Mouse (Mus musculus): ENCODE data around the gene Malsu1. TPM values are rescaled to one million over a fixed set of nuclear protein-coding genes. Genes with fewer than 3 reads are reported as not detected.

Gene Malsu1
- 74.9 and 82.9 TPM in 2 replicates for polyA plus RNA-seq (2014; fragmentation: Nextera tagmentation; extraction: Ambion mirVana)

GRCm38 (mm10) chr6:49073304-49074116 is at the start of gene Malsu1:
Malsu1 (plus strand) TSS chr6:49073795.
- H3K4me2 ChIP-seq (ENCODE audit: low read length): peak within 1 kb of the TSS; percentile 78
- no peaks in the 10 kb centered on the region; the same call in 1 of the 2 replicates for H3K4me1 ChIP-seq (replicated peaks; ENCODE audit: control insufficient read depth, insufficient read depth, low read length)
- peak within 1 kb of the TSS; percentile 66 for H3K27ac ChIP-seq (ENCODE audit: low read depth)
- peak; percentile 98 for DNase-seq (ENCODE audit: low spot score)
- under 1% methylated on average over 49 of the region's 49 CpGs for WGBS
- 0 out of 2 replicates have a peak, but pooled peaks cover 6% of the 10 kb centered on the region for H3K36me3 ChIP-seq (ENCODE audit: control insufficient read depth, insufficient read depth, low read length)
- H3K9me3 ChIP-seq (ENCODE audit: control insufficient read depth, low read length): no peaks in the 10 kb centered on the region
- H3K27me3 ChIP-seq (replicated peaks; ENCODE audit: control insufficient read depth, insufficient read depth, low read length): no peaks in the 10 kb centered on the region
- ATAC-seq (replicated peaks; ENCODE audit: low FRiP score, low TSS enrichment, low read depth): peak; percentile 92
- H3K4me3 ChIP-seq (ENCODE audit: low read depth, low read length): peak within 1 kb of the TSS; percentile 64
- H3K9ac ChIP-seq (ENCODE audit: low read length): peak within 1 kb of the TSS; percentile 73

- Histone ChIP-seq H3K9ac (ENCODE audit: low read length) (no peak overlapping the region), H3K36me3 (ENCODE audit: control insufficient read depth, insufficient read depth, low read length) (no peaks in the 10 kb centered on the region), H3K9me3 (ENCODE audit: control insufficient read depth, low read length) (no peaks in the 10 kb centered on the region), H3K4me1 (replicated peaks; ENCODE audit: control insufficient read depth, insufficient read depth, low read length) (no peaks in the 10 kb centered on the region), H3K27ac (ENCODE audit: low read depth) (no peak overlapping the region), H3K27me3 (replicated peaks; ENCODE audit: control insufficient read depth, insufficient read depth, low read length) (no peaks in the 10 kb centered on the region), H3K4me2 (ENCODE audit: low read length) (no peak overlapping the region), H3K4me3 (ENCODE audit: low read depth, low read length) (no peak overlapping the region)
- ATAC-seq (replicated peaks; ENCODE audit: low FRiP score, low TSS enrichment, low read depth) (no peak), DNase-seq (ENCODE audit: low spot score) (no peak)
- 83% methylated on average over 7 of the region's 7 CpGs for WGBS
These were observed 48.3 kb upstream of the Malsu1 start for GRCm38 (mm10) chr6:49025290-49025689.

- no peak overlapping the region for H3K4me2 ChIP-seq (ENCODE audit: low read length)
- no peaks in the 10 kb centered on the region for H3K36me3 ChIP-seq (ENCODE audit: control insufficient read depth, insufficient read depth, low read length)
- WGBS: 84% methylated on average over 5 of the region's 5 CpGs
- no peaks in the 10 kb centered on the region for H3K9me3 ChIP-seq (ENCODE audit: control insufficient read depth, low read length)
- H3K27me3 ChIP-seq (replicated peaks; ENCODE audit: control insufficient read depth, insufficient read depth, low read length): no peaks in the 10 kb centered on the region
- no peak overlapping the region for H3K4me3 ChIP-seq (ENCODE audit: low read depth, low read length)
- no peak overlapping the region for H3K9ac ChIP-seq (ENCODE audit: low read length)
- H3K27ac ChIP-seq (ENCODE audit: low read depth): no peak overlapping the region
- no peak for DNase-seq (ENCODE audit: low spot score)
- ATAC-seq (replicated peaks; ENCODE audit: low FRiP score, low TSS enrichment, low read depth): no peak
- H3K4me1 ChIP-seq (replicated peaks; ENCODE audit: control insufficient read depth, insufficient read depth, low read length): no peaks in the 10 kb centered on the region
These were observed 47.1 kb upstream of the Malsu1 start for GRCm38 (mm10) chr6:49026496-49026895.

GRCm38 (mm10) chr6:49028019-49028418 is 45.6 kb upstream of the Malsu1 start:
- H3K36me3 ChIP-seq (ENCODE audit: control insufficient read depth, insufficient read depth, low read length): no peaks in the 10 kb centered on the region
- no peaks in the 10 kb centered on the region for H3K9me3 ChIP-seq (ENCODE audit: control insufficient read depth, low read length)
- 63% methylated on average over 6 of the region's 6 CpGs for WGBS
- peak overlapping the region; percentile 55; the same call in 1 of the 2 replicates for H3K27ac ChIP-seq (ENCODE audit: low read depth)
- no peak for DNase-seq (ENCODE audit: low spot score)
- no peaks in the 10 kb centered on the region for H3K27me3 ChIP-seq (replicated peaks; ENCODE audit: control insufficient read depth, insufficient read depth, low read length)
- no peaks in the 10 kb centered on the region for H3K4me1 ChIP-seq (replicated peaks; ENCODE audit: control insufficient read depth, insufficient read depth, low read length)
- H3K4me2 ChIP-seq (ENCODE audit: low read length): no peak overlapping the region
- no peak overlapping the region for H3K9ac ChIP-seq (ENCODE audit: low read length)
- H3K4me3 ChIP-seq (ENCODE audit: low read depth, low read length): no peak overlapping the region
- peak; percentile 97 for ATAC-seq (replicated peaks; ENCODE audit: low FRiP score, low TSS enrichment, low read depth)

GRCm38 (mm10) chr6:49028708-49029107 is 44.9 kb upstream of the Malsu1 start:
- ATAC-seq (replicated peaks; ENCODE audit: low FRiP score, low TSS enrichment, low read depth) (peak; percentile 54; the same call in 1 of the 2 replicates), DNase-seq (ENCODE audit: low spot score) (no peak)
- Histone ChIP-seq H3K4me2 (ENCODE audit: low read length) (no peak overlapping the region), H3K4me3 (ENCODE audit: low read depth, low read length) (no peak overlapping the region), H3K27ac (ENCODE audit: low read depth) (peak overlapping the region; percentile 55; the same call in 1 of the 2 replicates), H3K27me3 (replicated peaks; ENCODE audit: control insufficient read depth, insufficient read depth, low read length) (no peaks in the 10 kb centered on the region), H3K9ac (ENCODE audit: low read length) (no peak overlapping the region), H3K9me3 (ENCODE audit: control insufficient read depth, low read length) (no peaks in the 10 kb centered on the region), H3K4me1 (replicated peaks; ENCODE audit: control insufficient read depth, insufficient read depth, low read length) (no peaks in the 10 kb centered on the region), H3K36me3 (ENCODE audit: control insufficient read depth, insufficient read depth, low read length) (no peaks in the 10 kb centered on the region)
- WGBS: 65% methylated on average over 3 of the region's 3 CpGs

- 77% methylated on average over 4 of the region's 4 CpGs for WGBS
- no peak overlapping the region for H3K4me3 ChIP-seq (ENCODE audit: low read depth, low read length)
- no peak overlapping the region for H3K9ac ChIP-seq (ENCODE audit: low read length)
- no peaks in the 10 kb centered on the region for H3K4me1 ChIP-seq (replicated peaks; ENCODE audit: control insufficient read depth, insufficient read depth, low read length)
- H3K9me3 ChIP-seq (ENCODE audit: control insufficient read depth, low read length): no peaks in the 10 kb centered on the region
- no peaks in the 10 kb centered on the region for H3K36me3 ChIP-seq (ENCODE audit: control insufficient read depth, insufficient read depth, low read length)
- H3K27ac ChIP-seq (ENCODE audit: low read depth): no peak overlapping the region
- H3K4me2 ChIP-seq (ENCODE audit: low read length): no peak overlapping the region
- ATAC-seq (replicated peaks; ENCODE audit: low FRiP score, low TSS enrichment, low read depth) (no peak), DNase-seq (ENCODE audit: low spot score) (no peak)
- H3K27me3 ChIP-seq (replicated peaks; ENCODE audit: control insufficient read depth, insufficient read depth, low read length): no peaks in the 10 kb centered on the region
These were observed 42.4 kb upstream of the Malsu1 start for GRCm38 (mm10) chr6:49031230-49031629.

- WGBS: 88% methylated on average over 4 of the region's 4 CpGs
- no peaks in the 10 kb centered on the region for H3K9me3 ChIP-seq (ENCODE audit: control insufficient read depth, low read length)
- H3K9ac ChIP-seq (ENCODE audit: low read length): no peak overlapping the region
- no peak overlapping the region for H3K27ac ChIP-seq (ENCODE audit: low read depth)
- H3K27me3 ChIP-seq (replicated peaks; ENCODE audit: control insufficient read depth, insufficient read depth, low read length): no peaks in the 10 kb centered on the region
- no peak overlapping the region for H3K4me3 ChIP-seq (ENCODE audit: low read depth, low read length)
- H3K4me1 ChIP-seq (replicated peaks; ENCODE audit: control insufficient read depth, insufficient read depth, low read length): no peaks in the 10 kb centered on the region
- ATAC-seq (replicated peaks; ENCODE audit: low FRiP score, low TSS enrichment, low read depth) (no peak), DNase-seq (ENCODE audit: low spot score) (no peak)
- no peak overlapping the region for H3K4me2 ChIP-seq (ENCODE audit: low read length)
- H3K36me3 ChIP-seq (ENCODE audit: control insufficient read depth, insufficient read depth, low read length): no peaks in the 10 kb centered on the region
These were observed 40.8 kb upstream of the Malsu1 start for GRCm38 (mm10) chr6:49032783-49033182.

- no peaks in the 10 kb centered on the region for H3K36me3 ChIP-seq (ENCODE audit: control insufficient read depth, insufficient read depth, low read length)
- H3K27ac ChIP-seq (ENCODE audit: low read depth): no peak within 1 kb of the TSS
- H3K4me3 ChIP-seq (ENCODE audit: low read depth, low read length): peak within 1 kb of the TSS; percentile 10; the same call in 1 of the 2 replicates
- H3K4me2 ChIP-seq (ENCODE audit: low read length): peak within 1 kb of the TSS; percentile 43
- 30% methylated on average over 28 of the region's 28 CpGs for WGBS
- DNase-seq (ENCODE audit: low spot score) (no peak), ATAC-seq (replicated peaks; ENCODE audit: low FRiP score, low TSS enrichment, low read depth) (no peak)
- no peaks in the 10 kb centered on the region for H3K4me1 ChIP-seq (replicated peaks; ENCODE audit: control insufficient read depth, insufficient read depth, low read length)
- no peaks in the 10 kb centered on the region for H3K9me3 ChIP-seq (ENCODE audit: control insufficient read depth, low read length)
- H3K27me3 ChIP-seq (replicated peaks; ENCODE audit: control insufficient read depth, insufficient read depth, low read length): no peaks in the 10 kb centered on the region
- peak within 1 kb of the TSS; percentile 20; the same call in 1 of the 2 replicates for H3K9ac ChIP-seq (ENCODE audit: low read length)
These were observed 37.0 kb upstream of the Malsu1 start, which contains the start of gene Gpnmb for GRCm38 (mm10) chr6:49036275-49037267. Gpnmb (plus strand) TSS chr6:49036546.

Measured in intestine, embryonic 14.5 days (tissue).